Mouse (Mus musculus) limb, embryonic 14.5 days (tissue): Measurements from ENCODE around the gene Mrrf. TPM values are rescaled to one million over a fixed set of nuclear protein-coding genes. Genes with fewer than 3 reads are reported as not detected.
A peak's percentile ranks its signal among the peaks of the same experiment; 100 is the strongest.

Source experiments
- ATAC-seq: fragments of 200-750 bp; cut with Nextera tagmentation; 2 replicates; pipeline ENCODE4 v1.8.0; 2017; ENCODE audit warnings: low read depth, moderate number of reproducible peaks, moderate TSS enrichment; ENCODE audit not compliant: low FRiP score
- DNase-seq: peaks from one replicate; pipeline ENCODE4 v3.0.0-alpha.2; 2015; ENCODE audit warnings: low spot score
- H3K27ac ChIP-seq: fragments of 300-500 bp; sonication (generic); replicated peaks from 2 replicates; pipeline ENCODE4 v1.5.1; 2014; ENCODE audit warnings: low read depth, mild to moderate bottlenecking, low read length, moderate library complexity, mixed read lengths
- H3K27me3 ChIP-seq: fragments of 300-500 bp; sonication (generic); 2 replicates; pipeline ENCODE4 v1.6.1; 2014; ENCODE audit warnings: low read length, mixed read lengths; ENCODE audit not compliant: control insufficient read depth, insufficient read depth
- H3K36me3 ChIP-seq: fragments of 300-500 bp; sonication (generic); 2 replicates; pipeline ENCODE4 v1.6.1; 2014; ENCODE audit warnings: mild to moderate bottlenecking, low read length, moderate library complexity, mixed read lengths; ENCODE audit not compliant: control insufficient read depth, insufficient read depth
- H3K4me1 ChIP-seq: fragments of 300-500 bp; sonication (generic); 2 replicates; pipeline ENCODE4 v1.6.1; 2014; ENCODE audit warnings: antibody characterized with exemption, low read length, mixed read lengths; ENCODE audit not compliant: control insufficient read depth, insufficient read depth
- H3K4me2 ChIP-seq: fragments of 300-500 bp; sonication (generic); replicated peaks from 2 replicates; pipeline ENCODE4 v1.6.1; 2014; ENCODE audit warnings: low read depth, mild to moderate bottlenecking, low read length, moderate library complexity; ENCODE audit not compliant: severe bottlenecking
- H3K4me3 ChIP-seq: fragments of 300-500 bp; sonication (generic); replicated peaks from 2 replicates; pipeline ENCODE4 v1.5.1; 2014; ENCODE audit warnings: low read length
- H3K9ac ChIP-seq: fragments of 300-500 bp; sonication (generic); 2 replicates; pipeline ENCODE4 v1.6.1; 2014; ENCODE audit warnings: mild to moderate bottlenecking, low read depth, low read length, moderate library complexity; ENCODE audit not compliant: severe bottlenecking
- H3K9me3 ChIP-seq: fragments of 300-500 bp; sonication (generic); 2 replicates; pipeline ENCODE4 v1.6.1; 2016; ENCODE audit warnings: low read length; ENCODE audit not compliant: control insufficient read depth
- POLR2A ChIP-seq: fragments of 200-500 bp; IDR thresholded peaks from 2 replicates; pipeline ENCODE4 v1.8.0; 2012; ENCODE audit warnings: inconsistent platforms, mild to moderate bottlenecking, moderate library complexity, borderline replicate concordance; ENCODE audit not compliant: insufficient read depth, insufficient read length; ENCODE audit errors: extremely low read depth
- WGBS: fragments of 180-500 bp; shearing (Covaris S2); extraction: QIAGEN DNeasy Blood & Tissue Kit; methylation state at CpG from one replicate; pipeline ENCODE4 v1.1.7; 2014; 5-methylcytosine and 5-hydroxymethylcytosine counted together
- polyA plus RNA-seq, 2 experiments: library from polyadenylated mRNA; depleted of rRNA in 1 of 2; stranded (reverse) in 1 of 2; unstranded in 1 of 2; fragments of >200 nt; fragmentation: Nextera tagmentation in 1 of 2; extraction: Ambion mirVana in 1 of 2; gene quantifications; 2 replicates each; pipeline versions ENCODE4 v1.2.1 to v1.2.3; 2012 to 2014

The Mrrf gene
- polyA plus RNA-seq, 2 experiments: 31.0 to 33.0 TPM

DNA sequence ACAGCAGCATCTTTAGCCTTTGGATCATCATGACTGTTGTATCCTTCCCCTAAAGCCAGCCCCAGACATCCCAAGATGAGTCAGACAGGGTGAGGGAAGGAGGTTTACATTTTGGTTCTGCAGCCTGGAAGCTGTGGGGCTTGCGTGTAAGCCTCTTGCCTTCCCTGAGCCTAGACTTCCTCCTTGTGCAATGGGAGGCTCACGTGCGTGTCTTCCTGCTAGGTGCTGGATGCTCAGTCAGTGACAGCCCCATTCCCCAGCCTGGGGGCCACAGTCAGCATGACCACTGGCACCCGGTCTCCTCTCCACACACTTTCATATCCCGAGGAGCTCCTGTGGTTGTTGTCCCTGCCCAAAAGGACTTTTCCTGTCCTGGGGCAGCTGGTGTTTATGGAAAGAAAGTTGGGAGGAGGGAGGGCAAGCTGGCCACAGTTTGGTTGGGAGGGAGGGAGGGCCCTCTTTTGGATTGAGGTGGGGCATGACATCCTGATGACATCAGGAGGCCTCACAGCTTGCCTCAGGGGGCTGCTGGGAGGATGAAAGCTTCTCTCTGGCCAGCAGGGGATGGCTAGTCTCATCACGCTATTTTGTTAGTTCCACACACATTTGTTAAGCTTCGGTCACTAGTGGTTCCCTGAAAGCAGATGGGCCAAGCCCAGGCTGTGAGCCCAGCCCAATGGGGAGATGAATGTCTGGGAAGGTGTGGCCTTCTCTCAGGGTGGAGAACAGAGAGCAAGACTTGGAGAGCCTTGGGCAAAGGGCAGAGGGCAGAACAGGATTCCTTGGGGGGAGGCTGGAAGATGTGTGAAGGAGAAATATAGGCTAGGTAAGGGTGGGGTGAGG, 98.6 kb downstream of the Mrrf start:
- Histone ChIP-seq H3K4me3 (no peak overlapping the region), H3K27me3 (no peaks in the 10 kb centered on the region), H3K4me2 (no peak overlapping the region), H3K9ac (no peak overlapping the region), H3K27ac (no peak overlapping the region), H3K36me3 (no peaks in the 10 kb centered on the region), H3K4me1 (peaks cover 3% of the 10 kb centered on the region; the same call in 1 of the 2 replicates), H3K9me3 (no peaks in the 10 kb centered on the region)
- ATAC-seq (no peak), DNase-seq (no peak)
- TF ChIP-seq POLR2A: no peak
- 37% methylated on average over 7 of the region's 7 CpGs for WGBS

DNA sequence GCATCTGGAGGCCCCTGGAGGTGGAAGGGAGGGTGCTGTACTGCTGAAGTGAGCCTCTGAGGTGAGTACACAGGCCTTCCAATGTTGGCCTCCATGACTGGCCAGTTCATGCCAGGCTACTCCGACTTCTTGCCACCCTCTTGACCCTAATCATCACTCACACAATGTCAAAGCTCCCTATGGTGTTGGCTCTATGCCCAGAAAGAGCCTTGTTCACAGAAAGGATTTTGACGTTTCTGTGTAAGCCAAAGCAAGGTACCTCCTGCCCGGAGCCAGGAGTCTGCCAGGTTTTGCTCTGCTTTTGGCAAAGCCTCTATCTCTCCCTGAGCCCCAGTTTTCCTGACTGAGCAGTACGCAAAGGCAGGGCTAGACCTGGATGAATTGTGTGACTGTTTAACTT, 99.7 kb downstream of the Mrrf start:
- Histone ChIP-seq H3K27ac (no peak overlapping the region), H3K36me3 (no peaks in the 10 kb centered on the region), H3K9ac (no peak overlapping the region), H3K4me3 (no peak overlapping the region), H3K27me3 (no peaks in the 10 kb centered on the region), H3K9me3 (no peaks in the 10 kb centered on the region), H3K4me1 (no peaks in the 10 kb centered on the region), H3K4me2 (no peak overlapping the region)
- 42% methylated on average over 4 of the region's 4 CpGs for WGBS
- no peak for ATAC-seq
- peak; percentile 49 for DNase-seq
- no peak for TF ChIP-seq POLR2A

DNA sequence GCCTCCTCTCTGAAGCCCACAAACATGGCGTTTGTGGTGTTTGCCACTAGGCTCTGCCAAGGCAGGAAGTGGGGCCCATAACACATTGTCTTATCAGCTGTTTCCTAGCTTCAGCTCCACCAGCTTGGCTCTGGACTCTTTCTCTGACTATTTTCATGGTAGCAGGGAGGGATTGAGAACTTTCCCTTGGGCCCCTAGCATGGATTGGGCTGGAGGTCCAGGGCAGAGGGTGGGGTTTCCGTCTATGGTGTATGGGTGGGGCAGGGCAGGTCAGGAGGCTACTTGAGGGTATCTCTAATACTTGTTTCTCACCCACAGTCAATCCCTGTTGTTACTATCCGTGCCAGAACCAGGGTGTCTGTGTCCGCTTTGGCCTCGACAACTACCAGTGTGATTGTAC, 100.7 kb downstream of the Mrrf start:
- Histone ChIP-seq H3K4me2 (no peak overlapping the region), H3K9ac (no peak overlapping the region), H3K9me3 (no peaks in the 10 kb centered on the region), H3K4me3 (no peak overlapping the region), H3K4me1 (no peaks in the 10 kb centered on the region), H3K27me3 (no peaks in the 10 kb centered on the region), H3K36me3 (no peaks in the 10 kb centered on the region), H3K27ac (no peak overlapping the region)
- no peak for TF ChIP-seq POLR2A
- DNase-seq: no peak
- WGBS: 89% methylated on average over 5 of the region's 5 CpGs
- no peak for ATAC-seq

DNA sequence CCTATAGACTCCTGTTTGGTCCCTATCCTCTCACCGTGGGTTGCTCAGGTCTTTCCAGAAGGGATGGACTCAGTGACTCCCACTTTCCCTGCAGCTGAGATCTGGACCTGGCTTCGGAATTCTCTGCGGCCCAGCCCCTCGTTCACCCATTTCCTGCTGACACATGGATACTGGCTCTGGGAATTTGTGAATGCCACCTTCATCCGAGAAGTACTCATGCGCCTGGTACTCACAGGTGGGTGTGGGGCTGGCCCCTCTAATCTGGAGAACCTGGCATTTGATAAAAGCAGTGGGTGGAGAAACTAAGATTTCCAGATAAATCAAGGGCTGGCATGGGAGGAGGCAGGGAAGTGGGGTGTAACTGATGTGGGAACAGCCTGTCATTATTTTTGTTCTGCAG, 101.4 kb downstream of the Mrrf start:
- DNase-seq: no peak
- Histone ChIP-seq H3K4me1 (no peaks in the 10 kb centered on the region), H3K27ac (no peak overlapping the region), H3K9me3 (no peaks in the 10 kb centered on the region), H3K4me3 (no peak overlapping the region), H3K36me3 (no peaks in the 10 kb centered on the region), H3K27me3 (no peaks in the 10 kb centered on the region), H3K9ac (no peak overlapping the region), H3K4me2 (no peak overlapping the region)
- no peak for TF ChIP-seq POLR2A
- ATAC-seq: no peak
- WGBS: 89% methylated on average over 6 of the region's 6 CpGs

DNA sequence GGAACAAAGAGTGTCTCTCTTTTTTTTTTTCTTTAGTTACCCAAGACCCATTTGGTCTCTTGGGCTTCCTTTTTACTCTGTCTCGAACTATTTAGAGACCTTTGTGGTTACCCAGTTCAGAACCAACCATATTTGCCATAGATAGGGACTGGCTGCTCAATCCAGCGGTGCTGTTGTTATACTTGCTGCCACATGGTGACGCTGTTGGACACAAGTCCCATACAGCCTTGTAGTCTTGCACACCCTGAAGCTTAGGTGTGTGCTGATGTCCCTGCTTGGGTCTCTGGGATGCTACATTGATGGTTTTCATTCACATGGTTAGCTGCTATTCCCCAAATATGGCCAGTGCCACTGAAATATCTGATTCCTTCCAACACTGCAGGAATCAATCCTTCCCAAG, 102.3 kb downstream of the Mrrf start:
- ATAC-seq (no peak), DNase-seq (no peak)
- no peaks in the 10 kb centered on the region for H3K9me3 ChIP-seq
- H3K4me1 ChIP-seq: no peaks in the 10 kb centered on the region
- 78% methylated on average over 3 of the region's 3 CpGs for WGBS
- H3K27me3 ChIP-seq: no peaks in the 10 kb centered on the region
- TF ChIP-seq POLR2A: no peak
- no peak overlapping the region for H3K27ac ChIP-seq
- no peaks in the 10 kb centered on the region for H3K36me3 ChIP-seq
- no peak overlapping the region for H3K9ac ChIP-seq
- H3K4me3 ChIP-seq: no peak overlapping the region
- H3K4me2 ChIP-seq: no peak overlapping the region

DNA sequence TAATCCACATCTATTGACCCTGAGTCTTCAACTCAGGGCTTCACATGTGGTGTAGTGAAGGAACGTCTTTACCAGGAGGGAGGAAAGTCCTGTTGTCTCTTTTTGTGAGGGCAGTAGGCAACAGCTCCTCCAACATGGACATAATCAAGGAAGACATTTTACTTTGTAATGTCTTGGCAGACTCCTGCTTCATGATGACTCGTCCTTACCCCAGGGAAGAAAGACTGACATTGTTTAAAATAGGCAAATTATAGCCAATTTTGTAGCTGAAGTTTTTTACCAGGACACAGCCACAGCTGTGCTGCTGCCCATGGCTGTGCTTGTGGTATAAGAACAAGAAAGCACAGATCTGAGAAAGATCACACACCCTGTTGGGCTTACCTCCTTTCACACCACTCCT, 102.8 kb downstream of the Mrrf start:
- no peak for TF ChIP-seq POLR2A
- no peaks in the 10 kb centered on the region for H3K27me3 ChIP-seq
- no peaks in the 10 kb centered on the region for H3K9me3 ChIP-seq
- 86% methylated on average over 2 of the region's 2 CpGs for WGBS
- no peak overlapping the region for H3K4me3 ChIP-seq
- H3K36me3 ChIP-seq: no peaks in the 10 kb centered on the region
- no peaks in the 10 kb centered on the region for H3K4me1 ChIP-seq
- H3K9ac ChIP-seq: no peak overlapping the region
- no peak overlapping the region for H3K27ac ChIP-seq
- no peak overlapping the region for H3K4me2 ChIP-seq
- ATAC-seq: no peak
- no peak for DNase-seq

Other genes with a start within 250 kb of the Mrrf start
- gene Ttll11, start 156.5 kb upstream of the Mrrf start, polyA plus RNA-seq (2012; rRNA removed): 2.5 and 2.8 TPM in 2 replicates
- 1.2 and 1.7 TPM in 2 replicates for gene Ttll11, start 156.5 kb upstream of the Mrrf start, polyA plus RNA-seq (2014; fragmentation: Nextera tagmentation; extraction: Ambion mirVana)
- gene Ndufa8, start 87.0 kb upstream of the Mrrf start, polyA plus RNA-seq (2012; rRNA removed): 83.0 and 103 TPM in 2 replicates
- gene Ndufa8, start 87.0 kb upstream of the Mrrf start, polyA plus RNA-seq (2014; fragmentation: Nextera tagmentation; extraction: Ambion mirVana): 218 and 221 TPM in 2 replicates
- 0.19 and 0.46 TPM in 2 replicates for gene Morn5, start 86.9 kb upstream of the Mrrf start, polyA plus RNA-seq (2012; rRNA removed)
- not detected in 2 replicates for gene Morn5, start 86.9 kb upstream of the Mrrf start, polyA plus RNA-seq (2014; fragmentation: Nextera tagmentation; extraction: Ambion mirVana)
- 2.0 and 2.2 TPM in 2 replicates for gene Lhx6, start 31.0 kb upstream of the Mrrf start, polyA plus RNA-seq (2012; rRNA removed)
- gene Lhx6, start 31.0 kb upstream of the Mrrf start, polyA plus RNA-seq (2014; fragmentation: Nextera tagmentation; extraction: Ambion mirVana): 1.2 and 1.3 TPM in 2 replicates
- 41.8 and 46.7 TPM in 2 replicates for gene Rbm18, start 384 bp downstream of the Mrrf start, polyA plus RNA-seq (2012; rRNA removed)
- 69.7 and 77.5 TPM in 2 replicates for gene Rbm18, start 384 bp downstream of the Mrrf start, polyA plus RNA-seq (2014; fragmentation: Nextera tagmentation; extraction: Ambion mirVana)
- 10.7 and 11.9 TPM in 2 replicates for gene Ptgs1, start 94.0 kb downstream of the Mrrf start, polyA plus RNA-seq (2012; rRNA removed)
- 14.4 and 15.0 TPM in 2 replicates for gene Ptgs1, start 94.0 kb downstream of the Mrrf start, polyA plus RNA-seq (2014; fragmentation: Nextera tagmentation; extraction: Ambion mirVana)
- gene Olfr338, start 237.1 kb downstream of the Mrrf start, polyA plus RNA-seq (2012; rRNA removed): not detected in 2 replicates
- gene Olfr338, start 237.1 kb downstream of the Mrrf start, polyA plus RNA-seq (2014; fragmentation: Nextera tagmentation; extraction: Ambion mirVana): not detected in 2 replicates